Mouse (Mus musculus): ENCODE data around the gene Abca3.

The Abca3 gene

GRCm38 (mm10) chr17:24351760-24352357 lies at the start of gene Abca3:
Gene Abca3, plus strand, starts transcription at chr17:24351950.
- DNase-seq (ENCODE audit: low spot score): peak; percentile 93

- peak; percentile 65 for DNase-seq (ENCODE audit: low spot score)
Observed at GRCm38 (mm10) chr17:24307500-24307899, 44.2 kb upstream of the Abca3 start.

- no peak for DNase-seq (ENCODE audit: low spot score)
Observed at GRCm38 (mm10) chr17:24320826-24321225, 30.9 kb upstream of the Abca3 start.

- DNase-seq (ENCODE audit: low spot score): no peak
Observed at GRCm38 (mm10) chr17:24325051-24325450, 26.7 kb upstream of the Abca3 start.

- DNase-seq (ENCODE audit: low spot score): no peak
Observed at GRCm38 (mm10) chr17:24327656-24328055, 24.1 kb upstream of the Abca3 start.

GRCm38 (mm10) chr17:24344672-24345071 lies 7.1 kb upstream of the Abca3 start:
- no peak for DNase-seq (ENCODE audit: low spot score)

GRCm38 (mm10) chr17:24346831-24347230 lies 4.9 kb upstream of the Abca3 start:
- DNase-seq (ENCODE audit: low spot score): no peak

- DNase-seq (ENCODE audit: low spot score): no peak
Observed at GRCm38 (mm10) chr17:24349176-24349575, 2.6 kb upstream of the Abca3 start.

- DNase-seq (ENCODE audit: low spot score): peak; percentile 57
Observed at GRCm38 (mm10) chr17:24350926-24351759, 607 bp upstream of the Abca3 start, which contains the start of gene Abca17. Gene Abca17, minus strand, starts transcription at chr17:24351068.

GRCm38 (mm10) chr17:24352370-24353194 lies 832 bp downstream of the Abca3 start:
- DNase-seq (ENCODE audit: low spot score): no peak

- DNase-seq (ENCODE audit: low spot score): no peak
Observed at GRCm38 (mm10) chr17:24353960-24354359, 2.2 kb downstream of the Abca3 start.

GRCm38 (mm10) chr17:24355284-24355683 lies 3.5 kb downstream of the Abca3 start:
- no peak for DNase-seq (ENCODE audit: low spot score)

- no peak for DNase-seq (ENCODE audit: low spot score)
Observed at GRCm38 (mm10) chr17:24359006-24359405, 7.3 kb downstream of the Abca3 start.

- no peak for DNase-seq (ENCODE audit: low spot score)
Observed at GRCm38 (mm10) chr17:24359903-24360302, 8.2 kb downstream of the Abca3 start.

- no peak for DNase-seq (ENCODE audit: low spot score)
Observed at GRCm38 (mm10) chr17:24360841-24361240, 9.1 kb downstream of the Abca3 start.

- DNase-seq (ENCODE audit: low spot score): no peak
Observed at GRCm38 (mm10) chr17:24361291-24361690, 9.5 kb downstream of the Abca3 start.

- no peak for DNase-seq (ENCODE audit: low spot score)
Observed at GRCm38 (mm10) chr17:24362527-24362926, 10.8 kb downstream of the Abca3 start.

- no peak for DNase-seq (ENCODE audit: low spot score)
Observed at GRCm38 (mm10) chr17:24364461-24364860, 12.7 kb downstream of the Abca3 start.

- no peak for DNase-seq (ENCODE audit: low spot score)
Observed at GRCm38 (mm10) chr17:24365863-24366262, 14.1 kb downstream of the Abca3 start.

- DNase-seq (ENCODE audit: low spot score): no peak
Observed at GRCm38 (mm10) chr17:24375094-24375712, 23.5 kb downstream of the Abca3 start.

GRCm38 (mm10) chr17:24375886-24376285 lies 24.1 kb downstream of the Abca3 start:
- no peak for DNase-seq (ENCODE audit: low spot score)

GRCm38 (mm10) chr17:24378496-24378895 lies 26.7 kb downstream of the Abca3 start:
- no peak for DNase-seq (ENCODE audit: low spot score)

All from testis, postnatal 10 days (tissue).